Mouse (Mus musculus) kidney, adult 2 months (tissue): ENCODE results near the gene Coa7. TPM values are rescaled to one million over a fixed set of nuclear protein-coding genes. Genes with fewer than 3 reads are reported as not detected.

Source experiments
- DNase-seq: peaks from one replicate; pipeline ENCODE4 v3.0.0; 2021
- H3K27ac ChIP-seq: fragments of 200-500 bp; 2 replicates; pipeline ENCODE4 v1.5.1; 2012; ENCODE audit warnings: low read depth, low read length, control low read depth, inconsistent platforms; ENCODE audit not compliant: insufficient read depth
- H3K27me3 ChIP-seq: fragments of 200-500 bp; replicated peaks from 2 replicates; pipeline ENCODE4 v1.6.1; 2012; ENCODE audit warnings: mild to moderate bottlenecking, moderate library complexity, low read length, inconsistent platforms; ENCODE audit not compliant: control insufficient read depth, insufficient read depth
- H3K36me3 ChIP-seq: fragments of 200-500 bp; 2 replicates; pipeline ENCODE4 v1.6.1; 2012; ENCODE audit warnings: mild to moderate bottlenecking, moderate library complexity, low read length, inconsistent platforms; ENCODE audit not compliant: control insufficient read depth, insufficient read depth
- H3K4me1 ChIP-seq: fragments of 200-500 bp; 2 replicates; pipeline ENCODE4 v1.6.1; 2011; ENCODE audit warnings: low read length; ENCODE audit not compliant: control insufficient read depth, insufficient read depth
- H3K4me3 ChIP-seq: fragments of 200-500 bp; 2 replicates; pipeline ENCODE4 v1.5.1; 2011; ENCODE audit warnings: mild to moderate bottlenecking, low read depth, low read length, control low read depth; ENCODE audit not compliant: insufficient read depth
- CTCF ChIP-seq: fragments of 200-500 bp; conservative IDR thresholded peaks from 2 replicates; pipeline ENCODE4 v1.5.1; 2011; ENCODE audit warnings: low read depth, mild to moderate bottlenecking, control low read depth, low read length, moderate library complexity, mixed read lengths; ENCODE audit not compliant: insufficient read depth, insufficient read length
- POLR2A ChIP-seq: fragments of 200-500 bp; IDR thresholded peaks from one replicate; pipeline ENCODE4 v1.6.1; 2011; ENCODE audit warnings: low read depth, low read length, control low read depth
- WGBS: fragments of 180-500 bp; shearing (Covaris S2); methylation state at CpG from one replicate; pipeline ENCODE4 v1.1.7; 2018; 5-methylcytosine and 5-hydroxymethylcytosine counted together
- polyA plus RNA-seq: library from polyadenylated mRNA; depleted of rRNA; stranded (reverse); fragments of >200 nt; gene quantifications from 2 replicates; pipeline ENCODE4 v1.2.3, GENCODE M21; 2012; rRNA removed

Coa7 gene
- polyA plus RNA-seq = 15.7 and 21.2 TPM in 2 replicates

- peak within 1 kb of the TSS; percentile 78 for H3K4me3 ChIP-seq
- H3K27me3 ChIP-seq = no peaks in the 10 kb centered on the region
- WGBS = under 1% methylated on average over 45 of the region's 45 CpGs
- H3K4me1 ChIP-seq = peaks cover 3% of the 10 kb centered on the region; the same call in 1 of the 2 replicates
- H3K27ac ChIP-seq = peak within 1 kb of the TSS; percentile 94
- TF ChIP-seq CTCF = no peak
- peak; percentile 22 for TF ChIP-seq POLR2A
- no peaks in the 10 kb centered on the region; the same call in 1 of the 2 replicates for H3K36me3 ChIP-seq
- DNase-seq = peak; percentile 98
Observed at GRCm38 (mm10) chr4:108327730-108328484, at the start of gene Coa7. Coa7 (plus strand) TSS chr4:108328140.

DNA sequence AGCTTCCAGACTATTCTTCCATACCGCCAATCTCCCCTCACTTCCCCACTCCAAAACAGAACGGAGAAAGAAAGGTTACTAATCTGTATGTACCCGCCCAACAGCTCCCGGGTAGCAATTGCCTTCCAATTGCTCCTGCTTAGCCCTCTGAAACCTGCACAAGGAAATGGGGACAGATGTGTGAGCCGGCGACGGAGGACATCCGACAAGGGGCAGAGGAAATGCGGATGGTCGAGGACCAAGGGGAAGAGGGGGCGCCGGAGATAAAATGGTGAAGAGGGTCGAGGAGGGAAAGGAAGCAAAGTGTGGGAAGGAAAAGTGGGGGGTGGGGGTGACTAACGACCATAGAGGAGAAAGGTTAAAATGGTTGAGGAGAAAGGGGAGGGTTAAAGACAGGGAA is 27.7 kb upstream of the Coa7 start:
- peaks cover 7% of the 10 kb centered on the region for H3K4me1 ChIP-seq
- H3K27me3 ChIP-seq = no peaks in the 10 kb centered on the region
- H3K4me3 ChIP-seq = peak overlapping the region; percentile 60
- H3K36me3 ChIP-seq = no peaks in the 10 kb centered on the region
- peak; percentile 9 for DNase-seq
- WGBS = under 1% methylated on average over 14 of the region's 14 CpGs
- TF ChIP-seq CTCF = no peak
- peak overlapping the region; percentile 67 for H3K27ac ChIP-seq

DNA sequence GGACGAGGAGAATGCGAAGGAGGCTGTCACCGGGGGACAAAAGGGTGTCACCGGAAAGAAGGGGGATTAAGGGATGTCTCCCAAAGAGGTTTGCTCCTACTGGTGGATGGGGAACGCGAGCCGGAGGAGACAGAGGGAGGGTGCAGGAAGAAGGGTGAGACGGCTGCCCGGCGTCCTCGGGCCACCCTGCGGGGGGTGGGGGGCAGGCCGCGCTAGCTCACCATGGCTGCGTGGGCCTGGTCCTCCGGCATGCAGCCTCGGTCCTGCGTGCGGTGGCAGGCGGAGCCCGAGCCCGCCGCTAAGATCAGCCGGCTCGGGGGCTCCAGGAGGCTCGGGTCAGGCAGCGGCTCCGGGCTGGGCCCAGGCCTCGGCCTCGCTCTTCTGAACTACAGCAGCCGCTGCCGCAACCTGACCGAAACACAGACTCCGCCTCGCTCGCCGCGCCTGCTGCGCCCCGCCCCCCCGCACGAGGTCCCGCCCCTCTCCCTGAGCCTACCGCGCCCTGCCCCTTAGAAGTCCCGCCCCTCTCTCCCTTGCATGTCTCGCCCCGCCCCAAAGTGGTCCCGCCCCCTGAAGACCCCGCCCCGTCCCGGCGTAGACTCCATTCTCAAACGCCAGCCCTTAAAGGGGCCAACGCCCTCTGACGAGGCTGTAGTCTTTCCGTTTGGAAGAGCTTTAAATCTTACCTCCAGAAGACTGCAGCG is 27.1 kb upstream of the Coa7 start, which contains the start of gene Zyg11b:
Gene Zyg11b, minus strand, starts transcription at position 427 of the 704 bp plus-strand sequence.
- Histone ChIP-seq H3K4me1 (peaks cover 7% of the 10 kb centered on the region), H3K36me3 (no peaks in the 10 kb centered on the region), H3K27ac (peak within 1 kb of the TSS; percentile 67), H3K4me3 (peak within 1 kb of the TSS; percentile 60), H3K27me3 (no peaks in the 10 kb centered on the region)
- TF ChIP-seq POLR2A = peak; percentile 68
- no peak for TF ChIP-seq CTCF
- peak; percentile 93 for DNase-seq
- under 1% methylated on average over 56 of the region's 58 CpGs for WGBS

- Histone ChIP-seq H3K4me1 (peaks cover 7% of the 10 kb centered on the region), H3K4me3 (no peak overlapping the region), H3K27ac (no peak overlapping the region), H3K27me3 (no peaks in the 10 kb centered on the region), H3K36me3 (no peaks in the 10 kb centered on the region)
- DNase-seq = no peak
- TF ChIP-seq POLR2A (no peak), CTCF (no peak)
- 87% methylated on average over 5 of the region's 5 CpGs for WGBS
Observed at GRCm38 (mm10) chr4:108302296-108302890, 25.5 kb upstream of the Coa7 start.

DNA sequence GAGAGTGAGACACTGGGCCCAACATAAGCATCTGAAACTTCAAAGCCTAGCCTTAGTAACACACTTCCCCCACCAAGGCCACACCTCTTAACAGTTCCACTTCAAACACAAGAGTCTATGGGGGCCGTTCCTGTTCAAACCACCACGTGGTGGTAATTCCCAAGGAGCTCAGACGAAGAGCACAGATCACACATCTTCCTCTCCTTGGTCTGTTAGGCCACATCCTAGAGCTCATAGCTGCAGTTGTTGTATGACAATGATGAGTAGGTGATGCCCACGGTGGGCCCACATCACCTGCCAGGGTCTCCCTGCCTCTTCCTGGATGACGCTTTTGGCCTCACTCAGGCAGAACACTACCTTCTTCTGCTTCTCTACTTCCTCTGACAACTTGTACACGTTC is 17.2 kb upstream of the Coa7 start:
- Histone ChIP-seq H3K4me1 (no peaks in the 10 kb centered on the region), H3K36me3 (no peaks in the 10 kb centered on the region), H3K27ac (no peak overlapping the region), H3K4me3 (no peak overlapping the region), H3K27me3 (no peaks in the 10 kb centered on the region)
- TF ChIP-seq POLR2A (no peak), CTCF (no peak)
- no peak for DNase-seq
- WGBS = 61% methylated on average over 6 of the region's 6 CpGs

- no peak for TF ChIP-seq POLR2A
- no peak for TF ChIP-seq CTCF
- Histone ChIP-seq H3K4me3 (no peak overlapping the region), H3K4me1 (no peaks in the 10 kb centered on the region), H3K27ac (no peak overlapping the region), H3K27me3 (no peaks in the 10 kb centered on the region), H3K36me3 (no peaks in the 10 kb centered on the region)
- no peak for DNase-seq
- WGBS = 53% methylated on average over 5 of the region's 5 CpGs
Observed at GRCm38 (mm10) chr4:108314041-108314440, 13.9 kb upstream of the Coa7 start.
